Mouse (Mus musculus): Measurements from ENCODE around the gene Spata13. TPM values are rescaled to one million over a fixed set of nuclear protein-coding genes. Genes with fewer than 3 reads are reported as not detected.

Gene Spata13
- polyA plus RNA-seq, 1 experiment from 2014 or later = 11.6 TPM

GRCm38 (mm10) chr14:60715686-60716085, 81.9 kb downstream of the Spata13 start:
- no peaks in the 10 kb centered on the region; a peak in 1 of 4 replicates for H3K4me1 ChIP-seq (ENCODE audit: control insufficient read depth in 2 of 2, insufficient read depth in 2 of 2, low read length in 2 of 2)
- H3K27me3 ChIP-seq (ENCODE audit: control insufficient read depth, insufficient read depth, low read length) = no peaks in the 10 kb centered on the region
- H3K4me3 ChIP-seq (ENCODE audit: control insufficient read depth in 1 of 2, insufficient read depth in 1 of 2, low read depth in 1 of 2, low read length in 2 of 2) = no peak overlapping the region
- H3K9me3 ChIP-seq (ENCODE audit: control insufficient read depth, low read length) = no peaks in the 10 kb centered on the region
- 75% methylated on average over 5 of the region's 5 CpGs for WGBS
- H3K9ac ChIP-seq (ENCODE audit: low read length) = no peak overlapping the region
- ATAC-seq (ENCODE audit: insufficient number of reproducible peaks, insufficient read depth, low FRiP score, low read depth) = no peak
- no peaks in the 10 kb centered on the region for H3K36me3 ChIP-seq (ENCODE audit: control insufficient read depth, insufficient read depth, low read length)
- H3K4me2 ChIP-seq (ENCODE audit: low read length) = no peak overlapping the region
- H3K27ac ChIP-seq (replicated peaks in 1 of 2; ENCODE audit: control insufficient read depth in 1 of 2, insufficient read depth in 1 of 2, low read depth in 2 of 2, low read length in 2 of 2) = no peak overlapping the region

- Histone ChIP-seq H3K4me1 (ENCODE audit: control insufficient read depth in 2 of 2, insufficient read depth in 2 of 2, low read length in 2 of 2) (peaks cover 4 to 5% of the 10 kb centered on the region in 2 experiments), H3K9me3 (ENCODE audit: control insufficient read depth, low read length) (no peaks in the 10 kb centered on the region), H3K27ac (replicated peaks in 1 of 2; ENCODE audit: control insufficient read depth in 1 of 2, insufficient read depth in 1 of 2, low read depth in 2 of 2, low read length in 2 of 2) (no peak overlapping the region), H3K4me3 (ENCODE audit: control insufficient read depth in 1 of 2, insufficient read depth in 1 of 2, low read depth in 1 of 2, low read length in 2 of 2) (no peak overlapping the region), H3K36me3 (ENCODE audit: control insufficient read depth, insufficient read depth, low read length) (no peaks in the 10 kb centered on the region), H3K4me2 (ENCODE audit: low read length) (no peak overlapping the region), H3K9ac (ENCODE audit: low read length) (no peak overlapping the region), H3K27me3 (ENCODE audit: control insufficient read depth, insufficient read depth, low read length) (no peaks in the 10 kb centered on the region)
- 65% methylated on average over 8 of the region's 8 CpGs for WGBS
- ATAC-seq (ENCODE audit: insufficient number of reproducible peaks, insufficient read depth, low FRiP score, low read depth) = no peak
Measured at GRCm38 (mm10) chr14:60721304-60721703, 87.5 kb downstream of the Spata13 start.

GRCm38 (mm10) chr14:60721938-60722337, 88.1 kb downstream of the Spata13 start:
- H3K36me3 ChIP-seq (ENCODE audit: control insufficient read depth, insufficient read depth, low read length) = no peaks in the 10 kb centered on the region
- H3K27ac ChIP-seq (replicated peaks in 1 of 2; ENCODE audit: control insufficient read depth in 1 of 2, insufficient read depth in 1 of 2, low read depth in 2 of 2, low read length in 2 of 2) = no peak overlapping the region
- no peak overlapping the region for H3K9ac ChIP-seq (ENCODE audit: low read length)
- no peak for ATAC-seq (ENCODE audit: insufficient number of reproducible peaks, insufficient read depth, low FRiP score, low read depth)
- H3K4me1 ChIP-seq (ENCODE audit: control insufficient read depth in 2 of 2, insufficient read depth in 2 of 2, low read length in 2 of 2) = peaks cover 6 to 9% of the 10 kb centered on the region in 2 experiments
- H3K9me3 ChIP-seq (ENCODE audit: control insufficient read depth, low read length) = no peaks in the 10 kb centered on the region
- 86% methylated on average over 3 of the region's 3 CpGs for WGBS
- H3K4me3 ChIP-seq (ENCODE audit: control insufficient read depth in 1 of 2, insufficient read depth in 1 of 2, low read depth in 1 of 2, low read length in 2 of 2) = no peak overlapping the region
- H3K4me2 ChIP-seq (ENCODE audit: low read length) = no peak overlapping the region
- H3K27me3 ChIP-seq (ENCODE audit: control insufficient read depth, insufficient read depth, low read length) = no peaks in the 10 kb centered on the region

GRCm38 (mm10) chr14:60726091-60726490, 92.3 kb downstream of the Spata13 start:
- ATAC-seq (ENCODE audit: insufficient number of reproducible peaks, insufficient read depth, low FRiP score, low read depth) = peak; percentile 77
- no peaks in the 10 kb centered on the region for H3K36me3 ChIP-seq (ENCODE audit: control insufficient read depth, insufficient read depth, low read length)
- no peak overlapping the region for H3K4me2 ChIP-seq (ENCODE audit: low read length)
- no peaks in the 10 kb centered on the region for H3K27me3 ChIP-seq (ENCODE audit: control insufficient read depth, insufficient read depth, low read length)
- H3K9me3 ChIP-seq (ENCODE audit: control insufficient read depth, low read length) = peaks cover 6% of the 10 kb centered on the region; the same call in 1 of the 2 replicates
- 27% methylated on average over 6 of the region's 6 CpGs for WGBS
- H3K4me3 ChIP-seq (ENCODE audit: control insufficient read depth in 1 of 2, insufficient read depth in 1 of 2, low read depth in 1 of 2, low read length in 2 of 2) = no peak overlapping the region
- no peak overlapping the region for H3K27ac ChIP-seq (replicated peaks in 1 of 2; ENCODE audit: control insufficient read depth in 1 of 2, insufficient read depth in 1 of 2, low read depth in 2 of 2, low read length in 2 of 2)
- H3K4me1 ChIP-seq (ENCODE audit: control insufficient read depth in 2 of 2, insufficient read depth in 2 of 2, low read length in 2 of 2) = peaks cover 13 to 20% of the 10 kb centered on the region in 2 experiments
- no peak overlapping the region; the same call in 1 of the 2 replicates for H3K9ac ChIP-seq (ENCODE audit: low read length)

- ATAC-seq (ENCODE audit: insufficient number of reproducible peaks, insufficient read depth, low FRiP score, low read depth) = no peak
- H3K4me1 ChIP-seq (ENCODE audit: control insufficient read depth in 2 of 2, insufficient read depth in 2 of 2, low read length in 2 of 2) = peaks cover 14 to 22% of the 10 kb centered on the region in 2 experiments
Measured at GRCm38 (mm10) chr14:60727130-60727529, 93.3 kb downstream of the Spata13 start.

GRCm38 (mm10) chr14:60732081-60732480, 98.3 kb downstream of the Spata13 start:
- Histone ChIP-seq H3K27me3 (ENCODE audit: control insufficient read depth, insufficient read depth, low read length) (no peaks in the 10 kb centered on the region), H3K4me3 (ENCODE audit: control insufficient read depth in 1 of 2, insufficient read depth in 1 of 2, low read depth in 1 of 2, low read length in 2 of 2) (no peak overlapping the region), H3K4me2 (ENCODE audit: low read length) (peak overlapping the region; percentile 67), H3K36me3 (ENCODE audit: control insufficient read depth, insufficient read depth, low read length) (no peaks in the 10 kb centered on the region), H3K4me1 (ENCODE audit: control insufficient read depth in 2 of 2, insufficient read depth in 2 of 2, low read length in 2 of 2) (peaks cover 29 to 51% of the 10 kb centered on the region in 2 experiments), H3K27ac (replicated peaks in 1 of 2; ENCODE audit: control insufficient read depth in 1 of 2, insufficient read depth in 1 of 2, low read depth in 2 of 2, low read length in 2 of 2) (peak overlapping the region in 1 of 2 experiments; percentile 31; a peak in 1 of 4 replicates), H3K9me3 (ENCODE audit: control insufficient read depth, low read length) (peaks cover 6% of the 10 kb centered on the region; the same call in 1 of the 2 replicates), H3K9ac (ENCODE audit: low read length) (peak overlapping the region; percentile 77)
- ATAC-seq (ENCODE audit: insufficient number of reproducible peaks, insufficient read depth, low FRiP score, low read depth) = no peak
- 46% methylated on average over 6 of the region's 6 CpGs for WGBS

More at GRCm38 (mm10) chr14:60727130-60727529, 93.3 kb downstream of the Spata13 start:
- no peaks in the 10 kb centered on the region for H3K27me3 ChIP-seq (ENCODE audit: control insufficient read depth, insufficient read depth, low read length)
- H3K4me2 ChIP-seq (ENCODE audit: low read length) = no peak overlapping the region
- H3K9me3 ChIP-seq (ENCODE audit: control insufficient read depth, low read length) = peaks cover 6% of the 10 kb centered on the region; the same call in 1 of the 2 replicates
- H3K27ac ChIP-seq (replicated peaks in 1 of 2; ENCODE audit: control insufficient read depth in 1 of 2, insufficient read depth in 1 of 2, low read depth in 2 of 2, low read length in 2 of 2) = peak overlapping the region in 1 of 2 experiments; percentile 25
- no peak overlapping the region for H3K4me3 ChIP-seq (ENCODE audit: control insufficient read depth in 1 of 2, insufficient read depth in 1 of 2, low read depth in 1 of 2, low read length in 2 of 2)
- H3K9ac ChIP-seq (ENCODE audit: low read length) = no peak overlapping the region
- H3K36me3 ChIP-seq (ENCODE audit: control insufficient read depth, insufficient read depth, low read length) = no peaks in the 10 kb centered on the region
- WGBS = 39% methylated on average over 4 of the region's 4 CpGs

GRCm38 (mm10) chr14:60732787-60733186, 99.0 kb downstream of the Spata13 start:
- H3K36me3 ChIP-seq (ENCODE audit: control insufficient read depth, insufficient read depth, low read length) = no peaks in the 10 kb centered on the region
- peaks cover 29 to 51% of the 10 kb centered on the region in 2 experiments for H3K4me1 ChIP-seq (ENCODE audit: control insufficient read depth in 2 of 2, insufficient read depth in 2 of 2, low read length in 2 of 2)
- H3K27me3 ChIP-seq (ENCODE audit: control insufficient read depth, insufficient read depth, low read length) = no peaks in the 10 kb centered on the region
- 1% methylated on average over 16 of the region's 16 CpGs for WGBS
- H3K4me2 ChIP-seq (ENCODE audit: low read length) = peak overlapping the region; percentile 67
- H3K27ac ChIP-seq (replicated peaks in 1 of 2; ENCODE audit: control insufficient read depth in 1 of 2, insufficient read depth in 1 of 2, low read depth in 2 of 2, low read length in 2 of 2) = peak overlapping the region; percentile 85 to 94
- peak overlapping the region; percentile 77 for H3K9ac ChIP-seq (ENCODE audit: low read length)
- peaks cover 6% of the 10 kb centered on the region; the same call in 1 of the 2 replicates for H3K9me3 ChIP-seq (ENCODE audit: control insufficient read depth, low read length)
- no peak for ATAC-seq (ENCODE audit: insufficient number of reproducible peaks, insufficient read depth, low FRiP score, low read depth)
- peak overlapping the region; percentile 45 for H3K4me3 ChIP-seq (ENCODE audit: control insufficient read depth in 1 of 2, insufficient read depth in 1 of 2, low read depth in 1 of 2, low read length in 2 of 2)

GRCm38 (mm10) chr14:60733706-60734105, 99.9 kb downstream of the Spata13 start:
- Histone ChIP-seq H3K27ac (replicated peaks in 1 of 2; ENCODE audit: control insufficient read depth in 1 of 2, insufficient read depth in 1 of 2, low read depth in 2 of 2, low read length in 2 of 2) (peak overlapping the region; percentile 85 to 94), H3K4me1 (ENCODE audit: control insufficient read depth in 2 of 2, insufficient read depth in 2 of 2, low read length in 2 of 2) (peaks cover 31 to 57% of the 10 kb centered on the region in 2 experiments), H3K27me3 (ENCODE audit: control insufficient read depth, insufficient read depth, low read length) (no peaks in the 10 kb centered on the region), H3K4me3 (ENCODE audit: control insufficient read depth in 1 of 2, insufficient read depth in 1 of 2, low read depth in 1 of 2, low read length in 2 of 2) (peak overlapping the region; percentile 45), H3K36me3 (ENCODE audit: control insufficient read depth, insufficient read depth, low read length) (no peaks in the 10 kb centered on the region), H3K9me3 (ENCODE audit: control insufficient read depth, low read length) (peaks cover 6% of the 10 kb centered on the region; the same call in 1 of the 2 replicates), H3K9ac (ENCODE audit: low read length) (peak overlapping the region; percentile 77), H3K4me2 (ENCODE audit: low read length) (peak overlapping the region; percentile 67)
- WGBS = 3% methylated on average over 4 of the region's 4 CpGs
- ATAC-seq (ENCODE audit: insufficient number of reproducible peaks, insufficient read depth, low FRiP score, low read depth) = peak; percentile 58

Measured in heart, embryonic 14.5 days (tissue).